Comparison of ENCODE assay signal across 9 mouse cellular contexts in the genomic region with DNA sequence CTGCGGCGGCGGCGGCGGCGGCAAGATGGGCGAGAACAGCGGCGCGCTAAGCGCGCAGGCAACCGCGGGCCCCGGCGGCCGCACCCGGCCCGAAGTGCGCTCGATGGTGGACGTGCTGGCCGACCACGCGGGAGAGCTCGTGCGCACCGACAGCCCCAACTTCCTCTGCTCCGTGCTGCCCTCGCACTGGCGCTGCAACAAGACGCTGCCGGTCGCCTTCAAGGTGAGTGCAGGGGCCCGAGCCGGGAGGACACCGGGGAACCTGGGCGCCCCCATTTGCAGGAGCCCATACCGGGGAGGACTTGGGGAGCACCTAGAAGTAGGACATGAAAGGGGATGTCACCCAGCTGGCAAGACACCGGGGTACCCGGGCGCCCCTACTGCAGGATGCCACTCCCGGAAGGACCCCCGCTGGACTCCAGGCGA. TPM values are rescaled to one million over a fixed set of nuclear protein-coding genes. Genes with fewer than 3 reads are reported as not detected.
DNase-seq lines count a peak whose midpoint lies in the region; ATAC-seq and TF ChIP-seq lines count a peak whose summit lies in the region.
"Had no signal": no experiment of that assay in that cellular context is flagged by ENCODE, and none has a peak within 500 bp of the region (broad histone marks: within the 10 kb centered on the region; RNA-seq: fewer than 3 reads in every experiment).

No protein-coding gene starts in this region.

- H3K27me3 ChIP-seq in liver, adult 2 months (ENCODE audit: control insufficient read depth, insufficient read depth, low read length) = peaks cover 43% of the 10 kb centered on the region

- no peak overlapping the region for H3K27ac ChIP-seq in liver, adult 2 months (replicated peaks; ENCODE audit: insufficient read depth, low read depth, low read length)

- ATAC-seq in monocyte, adult 5-6 weeks (replicated peaks; ENCODE audit: insufficient number of reproducible peaks, low FRiP score, low TSS enrichment, poor library complexity, severe bottlenecking) = peak; percentile 43; the same call in 1 of the 2 replicates

- DNase-seq in cerebellum, postnatal 10 days = peak; percentile 40 to 49
- DNase-seq in cerebellum, adult 8-10 months = no peak
- peak; percentile 35 for DNase-seq in brain, embryonic 14.5 days (ENCODE audit: low read depth)
- DNase-seq in heart, postnatal 36 days = peak; percentile 47 to 52
- no peak for DNase-seq in liver, adult 2 months (ENCODE audit: extremely low read depth, low read depth, low spot score)
- DNase-seq in thymus, postnatal 14 days = peak; percentile 70
- no peak for DNase-seq in embryo, embryonic 10.5 days (ENCODE audit: low spot score)

- no peaks in the 10 kb centered on the region for H3K79me2 ChIP-seq in liver, adult 2 months (ENCODE audit: control insufficient read depth, insufficient read depth, low read length)

- no peaks in the 10 kb centered on the region for H3K4me1 ChIP-seq in liver, adult 2 months (ENCODE audit: control insufficient read depth, insufficient read depth, low read length)

- intact Hi-C loops in heart, postnatal 36 days (cut with DNase I) = loop anchor here (5.0 kb wide), 2 partner anchors 86 to 206 kb away; no protein-coding TSS in a partner anchor

- WGBS in liver, adult 2 months = 2% methylated on average over 45 of the region's 45 CpGs

- TF ChIP-seq POLR2A in brain, embryonic 14.5 days (IDR thresholded peaks at IDR 0.05; ENCODE audit: borderline replicate concordance, extremely low read depth, insufficient read depth, insufficient read length, poor library complexity, severe bottlenecking) = no peak
- TF ChIP-seq POLR2A in liver, adult 2 months (IDR thresholded peaks at IDR 0.05; ENCODE audit: extremely low read depth, insufficient read depth, low read length) = no peak

- no peak for TF ChIP-seq CTCF in brain, embryonic 14.5 days (IDR thresholded peaks at IDR 0.05; ENCODE audit: borderline replicate concordance, extremely low read depth, insufficient read depth, insufficient read length)
- no peak for TF ChIP-seq CTCF in liver, adult 2 months (IDR thresholded peaks at IDR 0.05; ENCODE audit: low read depth, low read length)

- no peak overlapping the region; the same call in 1 of the 2 replicates for H3K9ac ChIP-seq in liver, adult 2 months (ENCODE audit: low read depth, low read length)

- no peaks in the 10 kb centered on the region for H3K36me3 ChIP-seq in liver, adult 2 months (ENCODE audit: control insufficient read depth, insufficient read depth, low read length)

- peak overlapping the region; percentile 34; the same call in 1 of the 2 replicates for H3K4me3 ChIP-seq in liver, adult 2 months (ENCODE audit: insufficient read depth, low read depth, low read length)

RNA-seq across cellular contexts. Expression of gene Runx3, which starts 32.4 kb away (rescaled TPM):
- 0.40 and 0.64 TPM in 2 replicates for polyA plus RNA-seq in brain, embryonic 14.5 days (2012; rRNA removed)
- under 1 TPM; 0.43 to 0.50 TPM for total RNA-seq in heart, postnatal 36 days (2021)
- under 0.01 and 0.40 TPM in 2 replicates for total RNA-seq in liver, adult 2 months (2014; rRNA removed)
- 0.17 and 0.18 TPM in 2 replicates for polyA plus RNA-seq in liver, adult 2 months (2012; rRNA removed)
- total RNA-seq in monocyte, adult 5-6 weeks (2017) = 9.8 to 41.3 TPM (median 12.1 TPM) in 3 replicates
- total RNA-seq: layer of hippocampus, postnatal 10 days had no signal

Comparison
In these comparisons a context has a peak if more than half of its experiments do, and no peak if none do; other contexts are left out.
1. DNase-seq: peak in cerebellum, postnatal 10 days (2 of 2), brain, embryonic 14.5 days (single experiment), heart, postnatal 36 days (2 of 2) and thymus, postnatal 14 days (single experiment); none in cerebellum, adult 8-10 months (single experiment), liver, adult 2 months (single experiment) and embryo, embryonic 10.5 days (single experiment).